Mouse (Mus musculus) CH12.LX (cell line): Measurements from ENCODE around the gene Sh3bp5. TPM values are rescaled to one million over a fixed set of nuclear protein-coding genes. Genes with fewer than 3 reads are reported as not detected.

ENCODE experiments used
- DNase-seq: peaks from one replicate; pipeline ENCODE4 v3.0.0-alpha.2; 2013; ENCODE audit errors: extremely low read depth
- H3K27ac ChIP-seq: 2 replicates; pipeline ENCODE4 v1.5.1; 2012; ENCODE audit warnings: low read depth, mild to moderate bottlenecking, control low read depth, moderate library complexity; ENCODE audit not compliant: insufficient read depth
- H3K27me3 ChIP-seq: replicated peaks from 2 replicates; pipeline ENCODE3; 2012; ENCODE audit warnings: inconsistent platforms
- H3K36me3 ChIP-seq, 2 experiments: replicated peaks in 1 of 2; 2 replicates each; pipeline versions ENCODE3 to v1.6.1; 2012; ENCODE audit warnings: inconsistent platforms in 1 of 2, low read length in 1 of 2, mild to moderate bottlenecking in 1 of 2, mixed read lengths in 1 of 2, moderate library complexity in 1 of 2; ENCODE audit not compliant: control insufficient read depth in 1 of 2, insufficient read depth in 1 of 2
- H3K4me1 ChIP-seq, 2 experiments: 2 replicates each; pipeline ENCODE4 v1.6.1; 2012; ENCODE audit warnings: inconsistent platforms in 1 of 2, moderate library complexity in 1 of 2; ENCODE audit not compliant: insufficient read depth in 2 of 2, control insufficient read depth in 1 of 2
- H3K4me2 ChIP-seq: 2 replicates; pipeline ENCODE4 v1.6.1; 2012; ENCODE audit warnings: low read depth, mild to moderate bottlenecking, control low read depth; ENCODE audit not compliant: poor library complexity, insufficient read depth, severe bottlenecking
- H3K4me3 ChIP-seq, 3 experiments: fragments of 150-350 bp in 1 of 3; sonication (generic) in 1 of 3; replicated peaks in 1 of 3; 2 replicates each; pipeline versions ENCODE3 to v1.5.1; 2011 to 2012; ENCODE audit warnings: low read depth in 2 of 3, low read length in 2 of 3, mild to moderate bottlenecking in 2 of 3, moderate library complexity in 2 of 3, control low read depth in 1 of 3, improper control_type of control experiment in 1 of 3, inconsistent platforms in 1 of 3, mixed read lengths in 1 of 3; ENCODE audit not compliant: poor library complexity in 1 of 3
- H3K79me2 ChIP-seq: replicated peaks from 2 replicates; pipeline ENCODE4 v1.6.1; 2012; ENCODE audit warnings: mild to moderate bottlenecking, moderate library complexity; ENCODE audit not compliant: control insufficient read depth, poor library complexity, insufficient read depth, severe bottlenecking; ENCODE audit errors: extremely low read depth
- H3K9ac ChIP-seq: 2 replicates; pipeline ENCODE4 v1.6.1; 2012; ENCODE audit warnings: low read depth, mild to moderate bottlenecking, control low read depth, moderate library complexity; ENCODE audit not compliant: insufficient read depth
- H3K9me3 ChIP-seq: replicated peaks from 2 replicates; pipeline ENCODE3; 2012; ENCODE audit warnings: low read length, inconsistent platforms, mixed read lengths
- BHLHE40 ChIP-seq: IDR thresholded peaks from 2 replicates; pipeline ENCODE4 v1.6.1; 2011; ENCODE audit warnings: mild to moderate bottlenecking, low read depth, low read length, improper control_type of control experiment
- CHD2 ChIP-seq: IDR thresholded peaks from 2 replicates; pipeline ENCODE4 v1.6.1; 2011; ENCODE audit warnings: low read length, improper control_type of control experiment
- EP300 ChIP-seq: IDR thresholded peaks from 2 replicates; pipeline ENCODE4 v1.6.1; 2011; ENCODE audit warnings: low read length, improper control_type of control experiment
- ETS1 ChIP-seq: conservative IDR thresholded peaks from 2 replicates; pipeline ENCODE4 v1.6.1; 2012; ENCODE audit warnings: low read depth, mild to moderate bottlenecking, inconsistent platforms, low read length, improper control_type of control experiment, moderate library complexity
- GABPA ChIP-seq: IDR thresholded peaks from 2 replicates; pipeline ENCODE4 v1.6.1; 2012; ENCODE audit warnings: low read depth, low read length, improper control_type of control experiment, inconsistent platforms; ENCODE audit not compliant: insufficient replicate concordance
- JUN ChIP-seq: IDR thresholded peaks from 2 replicates; pipeline ENCODE4 v1.6.1; 2011; ENCODE audit warnings: low read depth, mild to moderate bottlenecking, low read length, improper control_type of control experiment, moderate library complexity; ENCODE audit not compliant: insufficient read depth
- JUND ChIP-seq: conservative IDR thresholded peaks from 2 replicates; pipeline ENCODE4 v1.6.1; 2011; ENCODE audit warnings: low read depth, low read length, improper control_type of control experiment
- MAFK ChIP-seq: IDR thresholded peaks from 2 replicates; pipeline ENCODE4 v1.6.1; 2011; ENCODE audit warnings: low read length, improper control_type of control experiment; ENCODE audit not compliant: insufficient replicate concordance
- MAX ChIP-seq: IDR thresholded peaks from 2 replicates; pipeline ENCODE4 v1.6.1; 2011; ENCODE audit warnings: low read length, improper control_type of control experiment
- MEF2A ChIP-seq: IDR thresholded peaks from 2 replicates; pipeline ENCODE4 v1.6.1; 2014; ENCODE audit warnings: low read depth, mild to moderate bottlenecking, inconsistent platforms, low read length, improper control_type of control experiment, borderline replicate concordance
- MYC ChIP-seq: IDR thresholded peaks from 2 replicates; pipeline ENCODE4 v1.6.1; 2011; ENCODE audit warnings: low read depth, mild to moderate bottlenecking, improper control_type of control experiment, low read length
- NRF1 ChIP-seq: IDR thresholded peaks from 2 replicates; pipeline ENCODE4 v1.6.1; 2014; ENCODE audit warnings: low read depth, mild to moderate bottlenecking, inconsistent platforms, low read length, improper control_type of control experiment, moderate library complexity
- PAX5 ChIP-seq: IDR thresholded peaks from 2 replicates; pipeline ENCODE4 v1.6.1; 2012; ENCODE audit warnings: low read length, inconsistent platforms, mixed read lengths
- POLR2A ChIP-seq: IDR thresholded peaks from 2 replicates; pipeline ENCODE4 v1.6.1; 2011; ENCODE audit warnings: low read depth, mild to moderate bottlenecking, improper control_type of control experiment, low read length
- RCOR1 ChIP-seq: conservative IDR thresholded peaks from 2 replicates; pipeline ENCODE4 v1.6.1; 2012; ENCODE audit warnings: low read depth, mild to moderate bottlenecking, inconsistent platforms, low read length, improper control_type of control experiment
- SMC3 ChIP-seq: IDR thresholded peaks from 2 replicates; pipeline ENCODE4 v1.6.1; 2011; ENCODE audit warnings: low read depth, low read length, improper control_type of control experiment
- TCF12 ChIP-seq: IDR thresholded peaks from 2 replicates; pipeline ENCODE4 v1.6.1; 2014; ENCODE audit warnings: low read depth, mild to moderate bottlenecking, inconsistent platforms, low read length, improper control_type of control experiment
- UBTF ChIP-seq: IDR thresholded peaks from 2 replicates; pipeline ENCODE4 v1.6.1; 2012; ENCODE audit warnings: low read depth, mild to moderate bottlenecking, inconsistent platforms, low read length, improper control_type of control experiment, moderate library complexity
- USF1 ChIP-seq: IDR thresholded peaks from 2 replicates; pipeline ENCODE4 v1.6.1; 2014; ENCODE audit warnings: low read depth, mild to moderate bottlenecking, inconsistent platforms, low read length, improper control_type of control experiment
- ZC3H11A ChIP-seq: IDR thresholded peaks from 2 replicates; pipeline ENCODE4 v1.6.1; 2012; ENCODE audit warnings: low read depth, mild to moderate bottlenecking, inconsistent platforms, low read length, improper control_type of control experiment
- ZKSCAN1 ChIP-seq: IDR thresholded peaks from 2 replicates; pipeline ENCODE4 v1.6.1; 2012; ENCODE audit warnings: low read depth, inconsistent platforms, low read length, improper control_type of control experiment, borderline replicate concordance
- dilution Hi-C: fragments of 300-500 bp; cut with MboI; formaldehyde crosslinking; loops from 2 replicates; pipeline ENCODE4 v1.14.3; 2020; ENCODE audit warnings: low sequenced_read_pairs; ENCODE audit not compliant: extremely low pct_unique_long_range_greater_than_20kb, extremely low pct_ligation_motif_present
- in situ Hi-C: fragments of 300-500 bp; cut with MboI; formaldehyde crosslinking; loops from 3 replicates; pipeline ENCODE4 v1.14.3; 2019; ENCODE audit warnings: low sequenced_read_pairs, low pct_ligation_motif_present, low pct_unique_long_range_greater_than_20kb, mixed read lengths
- polyA plus RNA-seq: library from polyadenylated mRNA; unstranded; fragments of >175 nt; gene quantifications from 2 replicates; pipeline ENCODE4 v1.2.1, GENCODE M21; 2012; ENCODE audit warnings: low read depth; ENCODE audit not compliant: insufficient read length
- total RNA-seq, 2 experiments: library from RNA; depleted of rRNA; stranded (reverse); fragments of 300-350 nt in 1 of 2; fragments of >200 nt in 1 of 2; gene quantifications; 2 replicates each; pipeline ENCODE4 v1.2.3; 2012 to 2014

Sh3bp5 gene
- total and polyA plus RNA-seq, 3 experiments, result 57.4 to 158 (median 64.6) TPM

GRCm38 (mm10) chr14:31422961-31423791 is 12.7 kb downstream of the Sh3bp5 start (continued):
- TF ChIP-seq MEF2A, result peak; percentile 92
- TF ChIP-seq PAX5, result no peak
- peak; percentile 49; the same call in 1 of the 2 replicates for TF ChIP-seq MAFK
- no peak for TF ChIP-seq TCF12
- no peak; the same call in 1 of the 2 replicates for TF ChIP-seq JUN
- no peak; the same call in 1 of the 2 replicates for TF ChIP-seq JUND
- peak; percentile 87 for TF ChIP-seq EP300
- TF ChIP-seq ZKSCAN1, result no peak
- 0 out of 2 replicates have a peak, but pooled peaks have one; percentile 32 for TF ChIP-seq UBTF
- peak; percentile 45; the same call in 1 of the 2 replicates for TF ChIP-seq RCOR1
- TF ChIP-seq SMC3, result no peak; the same call in 1 of the 2 replicates
- TF ChIP-seq MAX, result peak; percentile 61
- TF ChIP-seq CHD2, result peak; percentile 93
- no peak for TF ChIP-seq USF1
- TF ChIP-seq NRF1, result no peak
- TF ChIP-seq POLR2A, result peak; percentile 44
- 0 out of 2 replicates have a peak, but pooled peaks have one; percentile 12 for TF ChIP-seq MYC
- TF ChIP-seq GABPA, result no peak
- TF ChIP-seq BHLHE40, result peak; percentile 50; the same call in 1 of the 2 replicates
- TF ChIP-seq ZC3H11A, result no peak
- TF ChIP-seq, all 38 proteins: peak for 19

- Histone ChIP-seq H3K4me3 (no peak overlapping the region), H3K4me2 (peak overlapping the region; percentile 75), H3K27me3 (no peaks in the 10 kb centered on the region), H3K9me3 (peaks cover 23% of the 10 kb centered on the region), H3K27ac (peak overlapping the region; percentile 97), H3K79me2 (peaks cover 80% of the 10 kb centered on the region), H3K36me3 (peaks cover 30 to 87% of the 10 kb centered on the region in 2 experiments), H3K9ac (peak overlapping the region; percentile 39; the same call in 1 of the 2 replicates)
- in situ Hi-C loops (no loop called here), dilution Hi-C loops (no loop called here)
- no peak for DNase-seq
- TF ChIP-seq EP300 (no peak), MEF2A (0 out of 2 replicates have a peak, but pooled peaks have one; percentile 46), ETS1 (peak; percentile 44)
- TF ChIP-seq, all 38 proteins: peak for 2
- H3K4me1 ChIP-seq, result peaks cover 42 to 80% of the 10 kb centered on the region in 2 experiments
These were observed 13.5 kb downstream of the Sh3bp5 start for GRCm38 (mm10) chr14:31422395-31422794.
